In the genomic region with DNA sequence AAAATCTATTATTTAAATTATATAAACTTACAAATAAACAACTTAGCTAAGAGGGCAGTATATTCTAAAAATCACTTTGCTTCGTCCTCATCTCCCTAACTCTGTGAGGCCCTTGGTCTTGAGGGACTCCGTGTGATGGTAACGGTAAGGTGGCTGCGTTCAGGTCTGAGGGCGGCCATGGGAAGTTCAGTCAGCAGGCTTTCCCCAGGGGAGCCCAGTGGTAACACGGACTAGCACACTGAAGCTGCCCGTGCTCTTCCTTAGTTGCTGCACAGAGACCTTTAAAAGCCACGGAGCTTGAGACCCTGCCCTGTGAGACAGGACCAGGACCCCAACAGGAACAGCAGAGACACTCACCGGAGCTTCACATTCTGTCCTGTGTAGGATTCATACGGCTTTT, we compare ENCODE assay signal across 20 mouse cellular contexts.
"Had no signal": no experiment of that assay in that cellular context is flagged by ENCODE, and none has a peak within 500 bp of the region (broad histone marks: within the 10 kb centered on the region; RNA-seq: fewer than 3 reads in every experiment).

No protein-coding gene starts in this region.

- H3K9me3 ChIP-seq: liver, embryonic 12.5 days; midbrain, embryonic 10.5 days; midbrain, embryonic 13.5 days; midbrain, embryonic 15.5 days; neural tube, embryonic 13.5 days; neural tube, embryonic 15.5 days; stomach, embryonic 15.5 days had no signal

- H3K27me3 ChIP-seq: liver, embryonic 12.5 days; midbrain, embryonic 13.5 days; midbrain, embryonic 15.5 days; neural tube, embryonic 13.5 days; neural tube, embryonic 15.5 days; stomach, embryonic 15.5 days had no signal

- DNase-seq: lung, adult 18-20 months; lung, embryonic 14.5 days; lung, postnatal 10 days; lung, postnatal 4 days; retina, postnatal 1 day; right cerebral cortex, adult 18-20 months; right cerebral cortex, postnatal 25 days; right cerebral cortex, postnatal 4 days; thymus, adult 2 months; thymus, postnatal 36 days had no signal

- H3K4me3 ChIP-seq: liver, embryonic 12.5 days; midbrain, embryonic 10.5 days; midbrain, embryonic 13.5 days; midbrain, embryonic 15.5 days; myocyte; neural tube, embryonic 13.5 days; neural tube, embryonic 15.5 days; stomach, embryonic 15.5 days had no signal

- ATAC-seq: liver, embryonic 12.5 days; midbrain, embryonic 13.5 days; midbrain, embryonic 15.5 days had no signal

- H3K4me1 ChIP-seq: liver, embryonic 12.5 days; midbrain, embryonic 10.5 days had no signal

- H3K27ac ChIP-seq: liver, embryonic 12.5 days; liver, embryonic 14.5 days; midbrain, embryonic 10.5 days; midbrain, embryonic 13.5 days; midbrain, embryonic 15.5 days; neural tube, embryonic 13.5 days; neural tube, embryonic 15.5 days; stomach, embryonic 15.5 days; stomach, postnatal 0 days had no signal

- H3K9ac ChIP-seq: liver, embryonic 12.5 days; liver, embryonic 14.5 days; lung, embryonic 14.5 days; midbrain, embryonic 13.5 days; midbrain, embryonic 15.5 days; neural tube, embryonic 13.5 days; neural tube, embryonic 15.5 days; stomach, embryonic 15.5 days had no signal

- H3K4me2 ChIP-seq: liver, embryonic 12.5 days; lung, embryonic 14.5 days; midbrain, embryonic 13.5 days; midbrain, embryonic 15.5 days; neural tube, embryonic 13.5 days; neural tube, embryonic 15.5 days; stomach, embryonic 15.5 days had no signal
